Mouse (Mus musculus) testis, adult 2 months (tissue): ENCODE measurements at regions not wholly inside any gene's neighbourhood (a gene's known extent, or its start where the extent isn't known, plus 50 kb on each side); places are given as distances from the start of the nearest gene placed in this dataset.

ENCODE experiments used
- CTCF ChIP-seq: fragments of 200-500 bp; IDR thresholded peaks from 2 replicates; pipeline ENCODE4 v1.5.1; 2012; ENCODE audit warnings: low read depth, mild to moderate bottlenecking, inconsistent platforms, low read length, moderate library complexity; ENCODE audit not compliant: control insufficient read depth, insufficient read depth, insufficient replicate concordance
- POLR2A ChIP-seq: fragments of 200-500 bp; IDR thresholded peaks from 2 replicates; pipeline ENCODE4 v1.6.1; 2012; ENCODE audit warnings: low read depth, mild to moderate bottlenecking, inconsistent platforms, low read length, moderate library complexity; ENCODE audit not compliant: control insufficient read depth

DNA sequence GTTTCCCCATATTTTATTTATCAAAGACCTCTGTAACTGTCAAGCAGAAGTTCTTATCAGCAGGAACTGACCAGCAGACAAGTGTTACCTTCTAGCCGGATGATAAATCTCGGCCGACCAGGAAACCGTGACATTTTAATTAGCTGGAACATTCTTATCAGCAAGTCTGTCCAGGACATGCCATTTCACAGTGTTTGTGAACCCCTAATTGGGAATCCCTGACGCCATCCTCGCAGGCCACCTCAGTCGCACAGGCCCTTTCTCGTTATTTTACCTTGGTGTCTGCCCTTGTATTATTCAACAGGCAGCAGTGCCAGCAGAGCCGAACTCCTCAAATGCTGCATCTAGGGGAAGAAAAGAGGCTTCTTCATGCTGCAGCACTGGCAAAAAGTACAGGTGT is 109.4 kb upstream of the Sdk1 start:
- TF ChIP-seq CTCF (no peak), POLR2A (no peak)
